Comparison of ENCODE assay signal across 18 mouse cellular contexts in the genomic region with DNA sequence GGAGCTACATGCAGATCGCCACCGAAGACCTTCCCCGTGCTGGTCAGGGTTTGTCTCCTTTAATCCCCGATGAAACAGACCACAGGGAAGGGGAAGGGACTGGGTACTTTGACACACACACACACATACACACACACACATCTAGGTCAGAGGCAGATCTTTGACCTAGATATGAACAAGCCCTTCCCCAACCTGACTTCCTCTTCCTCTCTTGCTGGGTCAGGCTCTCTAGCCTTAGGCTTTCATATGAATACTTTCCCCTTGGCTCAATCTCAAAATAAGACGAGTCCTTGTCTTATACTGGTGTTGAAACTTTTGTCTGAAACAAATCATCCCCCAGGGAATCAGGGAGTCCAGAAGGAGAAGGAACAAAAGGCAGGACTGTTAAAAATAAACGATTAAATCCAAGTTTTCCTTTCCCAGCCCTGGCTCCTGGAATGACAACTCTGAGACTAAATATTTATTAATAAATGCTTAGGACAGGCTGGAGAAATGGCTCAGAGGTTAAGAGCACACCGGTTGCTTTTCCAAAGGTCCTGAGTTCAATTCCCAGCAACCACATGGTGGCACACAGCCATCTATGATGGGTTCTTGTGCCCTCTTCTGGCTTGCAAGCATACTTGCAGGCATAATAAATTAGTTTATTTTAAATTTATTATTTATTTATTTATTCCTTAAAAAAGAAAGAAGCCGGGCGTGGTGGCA. TPM values are rescaled to one million over a fixed set of nuclear protein-coding genes. Genes with fewer than 3 reads are reported as not detected.
DNase-seq lines count a peak whose midpoint lies in the region; ATAC-seq and TF ChIP-seq lines count a peak whose summit lies in the region.
"Had no signal": no experiment of that assay in that cellular context is flagged by ENCODE, and none has a peak within 500 bp of the region (broad histone marks: within the 10 kb centered on the region; RNA-seq: fewer than 3 reads in every experiment).

No protein-coding gene starts in this region.

- H3K27me3 ChIP-seq in midbrain, postnatal 0 days (ENCODE audit: insufficient read depth, low read length): no peaks in the 10 kb centered on the region
- H3K27me3 ChIP-seq in midbrain, embryonic 16.5 days (ENCODE audit: control insufficient read depth, insufficient read depth, low read depth, low read length): no peaks in the 10 kb centered on the region
- H3K27me3 ChIP-seq in neural tube, embryonic 15.5 days (replicated peaks): no peaks in the 10 kb centered on the region
- H3K27me3 ChIP-seq: stomach, embryonic 15.5 days had no signal

- no peaks in the 10 kb centered on the region for H3K9me3 ChIP-seq in midbrain, postnatal 0 days (ENCODE audit: low read length)
- no peaks in the 10 kb centered on the region for H3K9me3 ChIP-seq in midbrain, embryonic 16.5 days (replicated peaks; ENCODE audit: control insufficient read depth, low read length, poor library complexity, severe bottlenecking)
- H3K9me3 ChIP-seq in neural tube, embryonic 15.5 days (replicated peaks): no peaks in the 10 kb centered on the region
- H3K9me3 ChIP-seq: stomach, embryonic 15.5 days had no signal

- no peak overlapping the region for H3K9ac ChIP-seq in midbrain, postnatal 0 days (replicated peaks; ENCODE audit: low read length, poor library complexity, severe bottlenecking)
- no peak overlapping the region for H3K9ac ChIP-seq in midbrain, embryonic 16.5 days (ENCODE audit: low read depth, low read length)
- no peak overlapping the region for H3K9ac ChIP-seq in neural tube, embryonic 15.5 days (replicated peaks)
- H3K9ac ChIP-seq: stomach, embryonic 15.5 days had no signal

- intact Hi-C loops in heart, postnatal 10 days (cut with DNase I): no loop called here

- no peaks in the 10 kb centered on the region for H3K36me3 ChIP-seq in midbrain, postnatal 0 days (ENCODE audit: insufficient read depth, low read length)
- no peaks in the 10 kb centered on the region for H3K36me3 ChIP-seq in midbrain, embryonic 16.5 days (ENCODE audit: control insufficient read depth, insufficient read depth, low read length)
- no peaks in the 10 kb centered on the region for H3K36me3 ChIP-seq in neural tube, embryonic 15.5 days
- H3K36me3 ChIP-seq: stomach, embryonic 15.5 days had no signal

- no peak for ATAC-seq in midbrain, postnatal 0 days (ENCODE audit: low FRiP score)
- no peak for ATAC-seq in midbrain, embryonic 16.5 days
- ATAC-seq in granulocyte monocyte progenitor cell, adult 5-6 weeks (replicated peaks; ENCODE audit: poor library complexity, severe bottlenecking): peak; percentile 76
- ATAC-seq in neural tube, embryonic 15.5 days (ENCODE audit: low FRiP score): no peak

- no peak overlapping the region for H3K4me2 ChIP-seq in midbrain, postnatal 0 days (ENCODE audit: low read depth, low read length, poor library complexity, severe bottlenecking)
- no peak overlapping the region for H3K4me2 ChIP-seq in midbrain, embryonic 16.5 days (ENCODE audit: low read length)
- H3K4me2 ChIP-seq in neural tube, embryonic 15.5 days: no peak overlapping the region
- H3K4me2 ChIP-seq: midbrain, embryonic 11.5 days; stomach, embryonic 15.5 days had no signal

- H3K4me3 ChIP-seq in midbrain, postnatal 0 days (ENCODE audit: low read depth, low read length): no peak overlapping the region
- no peak overlapping the region for H3K4me3 ChIP-seq in midbrain, embryonic 16.5 days (ENCODE audit: low read depth, low read length)
- H3K4me3 ChIP-seq in neural tube, embryonic 15.5 days (replicated peaks): no peak overlapping the region
- H3K4me3 ChIP-seq: stomach, embryonic 15.5 days had no signal

- no peaks in the 10 kb centered on the region for H3K4me1 ChIP-seq in midbrain, postnatal 0 days (ENCODE audit: insufficient read depth, low read length)
- H3K4me1 ChIP-seq in midbrain, embryonic 16.5 days (ENCODE audit: control insufficient read depth, insufficient read depth, low read length): 0 out of 2 replicates have a peak, but pooled peaks cover 2% of the 10 kb centered on the region
- H3K4me1 ChIP-seq in neural tube, embryonic 15.5 days: peaks cover 9% of the 10 kb centered on the region

- H3K27ac ChIP-seq in midbrain, postnatal 0 days (ENCODE audit: low read depth, low read length): no peak overlapping the region
- no peak overlapping the region for H3K27ac ChIP-seq in midbrain, embryonic 16.5 days (ENCODE audit: low read length)
- H3K27ac ChIP-seq in neural tube, embryonic 15.5 days (replicated peaks): no peak overlapping the region
- H3K27ac ChIP-seq: stomach, embryonic 15.5 days had no signal

- peak; percentile 60 for DNase-seq in heart, adult 8-10 months (ENCODE audit: low spot score)
- no peak for DNase-seq in heart, postnatal 10 days
- no peak for DNase-seq in midbrain, postnatal 0 days (ENCODE audit: low spot score)
- DNase-seq in thymus, postnatal 36 days: peak; percentile 37 to 39
- DNase-seq in heart, postnatal 4 days: no peak
- DNase-seq: heart, postnatal 36 days; kidney, adult 8-10 months; liver; right cerebral cortex, postnatal 4 days had no signal

- WGBS in midbrain, postnatal 0 days: 72% methylated on average over 9 of the region's 9 CpGs
- 80% methylated on average over 9 of the region's 9 CpGs for WGBS in midbrain, embryonic 16.5 days
- WGBS in neural tube, embryonic 15.5 days: 88% methylated on average over 9 of the region's 9 CpGs

- TF ChIP-seq CTCF in midbrain, postnatal 0 days (IDR thresholded peaks at IDR 0.05): peak; percentile 21

RNA-seq across cellular contexts. Expression of gene Olfr279, which starts 14.2 kb away (rescaled TPM):
- not detected for total RNA-seq in heart, adult 8-10 months (2022)
- not detected for total RNA-seq in heart, postnatal 10 days (2021)
- not detected in 2 replicates for total RNA-seq in midbrain, postnatal 0 days (2014; rRNA removed)
- polyA plus RNA-seq in midbrain, postnatal 0 days (2015; fragmentation: Nextera tagmentation; extraction: Ambion mirVana): not detected in 2 replicates
- polyA plus RNA-seq in midbrain, embryonic 16.5 days (2015; fragmentation: Nextera tagmentation; extraction: Ambion mirVana): not detected in 2 replicates
- not detected in 2 replicates for total RNA-seq in granulocyte monocyte progenitor cell, adult 5-6 weeks (2014; fragmentation: Nextera tagmentation)
- total RNA-seq in granulocyte monocyte progenitor cell, adult 5-6 weeks (2017): not detected in 2 replicates
- not detected in 2 replicates for polyA plus RNA-seq in neural tube, embryonic 15.5 days (2015; fragmentation: Nextera tagmentation; extraction: Ambion mirVana)
- not detected for total RNA-seq in heart, postnatal 4 days (2021)
- total RNA-seq: gastrocnemius, adult 8-10 months; heart, postnatal 36 days; neutrophil, adult 5-6 weeks had no signal
- polyA plus RNA-seq: C2C12; midbrain, embryonic 11.5 days; stomach, embryonic 15.5 days had no signal

RNA-seq across cellular contexts. Expression of gene Lalba, which starts 23.9 kb away (rescaled TPM):
- total RNA-seq in heart, adult 8-10 months (2022): not detected
- under 1 TPM in 1 of 2 experiments, not detected in 1; 0.47 TPM for total RNA-seq in heart, postnatal 10 days (2021)
- total RNA-seq in midbrain, postnatal 0 days (2014; rRNA removed): not detected in 2 replicates
- not detected in 2 replicates for polyA plus RNA-seq in midbrain, postnatal 0 days (2015; fragmentation: Nextera tagmentation; extraction: Ambion mirVana)
- polyA plus RNA-seq in midbrain, embryonic 16.5 days (2015; fragmentation: Nextera tagmentation; extraction: Ambion mirVana): not detected in 2 replicates
- total RNA-seq in granulocyte monocyte progenitor cell, adult 5-6 weeks (2014; fragmentation: Nextera tagmentation): not detected in 2 replicates
- not detected in 2 replicates for total RNA-seq in granulocyte monocyte progenitor cell, adult 5-6 weeks (2017)
- polyA plus RNA-seq in neural tube, embryonic 15.5 days (2015; fragmentation: Nextera tagmentation; extraction: Ambion mirVana): not detected in 2 replicates
- not detected for total RNA-seq in heart, postnatal 4 days (2021)
- total RNA-seq: gastrocnemius, adult 8-10 months; heart, postnatal 36 days; neutrophil, adult 5-6 weeks had no signal
- polyA plus RNA-seq: C2C12; cortical plate, adult 2 months; midbrain, embryonic 11.5 days; stomach, embryonic 15.5 days had no signal

RNA-seq across cellular contexts. Expression of gene Kansl2, which starts 27.7 kb away (rescaled TPM):
- 10 to 100 TPM; 77.7 to 87.7 (median 81.1) TPM for total RNA-seq in heart, adult 8-10 months (2022)
- 10 to 100 TPM; 89.3 to 91.8 TPM for total RNA-seq in heart, postnatal 10 days (2021)
- 57.4 and 66.2 TPM in 2 replicates for total RNA-seq in midbrain, postnatal 0 days (2014; rRNA removed)
- 101 and 102 TPM in 2 replicates for polyA plus RNA-seq in midbrain, postnatal 0 days (2015; fragmentation: Nextera tagmentation; extraction: Ambion mirVana)
- 106 and 113 TPM in 2 replicates for polyA plus RNA-seq in midbrain, embryonic 16.5 days (2015; fragmentation: Nextera tagmentation; extraction: Ambion mirVana)
- 67.5 and 74.5 TPM in 2 replicates for total RNA-seq in granulocyte monocyte progenitor cell, adult 5-6 weeks (2014; fragmentation: Nextera tagmentation)
- 58.9 and 61.0 TPM in 2 replicates for total RNA-seq in granulocyte monocyte progenitor cell, adult 5-6 weeks (2017)
- 102 and 104 TPM in 2 replicates for polyA plus RNA-seq in neural tube, embryonic 15.5 days (2015; fragmentation: Nextera tagmentation; extraction: Ambion mirVana)
- 10 to 100 TPM; 88.8 to 93.8 TPM for total RNA-seq in heart, postnatal 4 days (2021)

RNA-seq across cellular contexts. Expression of gene OR5BS1P, which starts 36.7 kb away (rescaled TPM):
- total RNA-seq in heart, adult 8-10 months (2022): not detected
- not detected for total RNA-seq in heart, postnatal 10 days (2021)
- total RNA-seq in midbrain, postnatal 0 days (2014; rRNA removed): not detected in 2 replicates
- polyA plus RNA-seq in midbrain, postnatal 0 days (2015; fragmentation: Nextera tagmentation; extraction: Ambion mirVana): not detected in 2 replicates
- polyA plus RNA-seq in midbrain, embryonic 16.5 days (2015; fragmentation: Nextera tagmentation; extraction: Ambion mirVana): not detected in 2 replicates
- not detected in 2 replicates for total RNA-seq in granulocyte monocyte progenitor cell, adult 5-6 weeks (2014; fragmentation: Nextera tagmentation)
- not detected in 2 replicates for total RNA-seq in granulocyte monocyte progenitor cell, adult 5-6 weeks (2017)
- not detected in 2 replicates for polyA plus RNA-seq in neural tube, embryonic 15.5 days (2015; fragmentation: Nextera tagmentation; extraction: Ambion mirVana)
- total RNA-seq in heart, postnatal 4 days (2021): not detected
- total RNA-seq: gastrocnemius, adult 8-10 months; heart, postnatal 36 days; neutrophil, adult 5-6 weeks had no signal
- polyA plus RNA-seq: C2C12; cortical plate, adult 2 months; midbrain, embryonic 11.5 days; stomach, embryonic 15.5 days had no signal

RNA-seq across cellular contexts. Expression of gene Olfr281, which starts 54.0 kb away (rescaled TPM):
- total RNA-seq in heart, adult 8-10 months (2022): not detected
- total RNA-seq in heart, postnatal 10 days (2021): not detected
- not detected in 2 replicates for total RNA-seq in midbrain, postnatal 0 days (2014; rRNA removed)
- not detected in 2 replicates for polyA plus RNA-seq in midbrain, postnatal 0 days (2015; fragmentation: Nextera tagmentation; extraction: Ambion mirVana)
- not detected in 2 replicates for polyA plus RNA-seq in midbrain, embryonic 16.5 days (2015; fragmentation: Nextera tagmentation; extraction: Ambion mirVana)
- not detected in 2 replicates for total RNA-seq in granulocyte monocyte progenitor cell, adult 5-6 weeks (2014; fragmentation: Nextera tagmentation)
- not detected in 2 replicates for total RNA-seq in granulocyte monocyte progenitor cell, adult 5-6 weeks (2017)
- not detected in 2 replicates for polyA plus RNA-seq in neural tube, embryonic 15.5 days (2015; fragmentation: Nextera tagmentation; extraction: Ambion mirVana)
- total RNA-seq in heart, postnatal 4 days (2021): not detected
- total RNA-seq: gastrocnemius, adult 8-10 months; heart, postnatal 36 days; neutrophil, adult 5-6 weeks had no signal
- polyA plus RNA-seq: C2C12; cortical plate, adult 2 months; midbrain, embryonic 11.5 days had no signal

Comparison
In these comparisons a context has a peak if more than half of its experiments do, and no peak if none do; other contexts are left out.
1. DNase-seq: peak in heart, adult 8-10 months (single experiment) and thymus, postnatal 36 days (2 of 2); none in heart, postnatal 10 days (0 of 2), midbrain, postnatal 0 days (single experiment) and heart, postnatal 4 days (single experiment).